Mouse (Mus musculus): ENCODE results near the gene Ksr2. TPM values are rescaled to one million over a fixed set of nuclear protein-coding genes. Genes with fewer than 3 reads are reported as not detected.

Gene Ksr2
- total and polyA plus RNA-seq, 3 experiments: 0.05 TPM; not detected in 2

DNA sequence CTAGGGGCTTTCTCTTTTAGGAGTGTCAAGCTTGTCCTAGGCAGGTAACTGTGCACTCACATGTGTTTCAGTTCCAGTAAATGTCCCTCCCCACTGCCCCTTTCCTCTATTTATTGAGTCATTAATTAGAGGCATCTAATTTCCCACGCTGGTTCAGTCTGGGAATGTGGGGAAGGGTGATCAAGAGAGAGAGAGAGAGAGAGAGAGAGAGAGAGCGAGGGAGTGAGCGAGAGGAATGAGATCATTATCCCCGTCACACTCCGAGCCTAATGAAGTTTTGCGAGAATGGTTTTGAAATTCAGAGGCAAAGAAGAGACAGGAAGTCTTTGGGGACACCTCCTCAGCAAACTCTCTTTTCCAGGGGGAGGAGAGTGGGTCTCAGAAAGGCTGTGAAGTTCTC lies 117.2 kb downstream of the Ksr2 start:
- no peaks in the 10 kb centered on the region for H3K27me3 ChIP-seq (ENCODE audit: insufficient read depth, low read length)
- no peaks in the 10 kb centered on the region for H3K4me1 ChIP-seq (ENCODE audit: insufficient read depth, low read depth, low read length)
- peaks cover 86% of the 10 kb centered on the region for H3K9me3 ChIP-seq (replicated peaks)
- DNase-seq (ENCODE audit: low spot score) (no peak), ATAC-seq (ENCODE audit: extremely low read depth, insufficient number of reproducible peaks, low FRiP score, poor library complexity, severe bottlenecking) (no peak)
- TF ChIP-seq GATA2 (IDR thresholded peaks at IDR 0.05; ENCODE audit: borderline replicate concordance, low read depth, low read length): no peak
- no peak for TF ChIP-seq TAL1 (conservative IDR thresholded peaks at IDR 0.05; ENCODE audit: low read depth, low read length)
- no peak for TF ChIP-seq POLR2AphosphoS5 (IDR thresholded peaks at IDR 0.05; ENCODE audit: insufficient replicate concordance, low read depth, low read length)
- TF ChIP-seq GATA1 (IDR thresholded peaks at IDR 0.05; ENCODE audit: borderline replicate concordance, low read length): no peak
- no peak overlapping the region for H3K4me3 ChIP-seq (ENCODE audit: low read depth, low read length)
- no peaks in the 10 kb centered on the region for H3K36me3 ChIP-seq (replicated peaks)

DNA sequence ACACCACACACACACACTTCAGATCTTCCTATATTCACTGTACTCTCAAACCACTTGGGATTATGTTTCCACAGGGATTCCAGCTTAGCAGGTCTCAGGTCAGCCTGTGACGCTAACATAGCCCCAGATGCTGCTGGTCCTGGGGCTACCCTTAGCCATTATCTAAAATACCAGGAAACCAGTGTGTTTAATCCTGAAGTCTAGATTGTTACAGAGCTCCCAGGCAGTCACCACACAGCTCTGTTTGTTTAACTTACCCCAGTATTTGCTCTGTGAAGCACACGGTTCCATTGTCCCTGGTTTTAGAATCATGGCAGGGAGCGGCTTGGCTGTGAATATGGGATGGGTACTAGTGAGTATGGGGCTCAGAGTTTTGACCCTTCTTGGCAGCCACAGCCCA lies 125.4 kb downstream of the Ksr2 start:
- no peak for TF ChIP-seq CTCF (IDR thresholded peaks at IDR 0.05; ENCODE audit: low read depth, low read length)
- no peak for TF ChIP-seq GATA1 (IDR thresholded peaks at IDR 0.05; ENCODE audit: borderline replicate concordance, low read length)
- peaks cover 91% of the 10 kb centered on the region for H3K9me3 ChIP-seq (replicated peaks)
- H3K4me1 ChIP-seq (ENCODE audit: insufficient read depth, low read depth, low read length): no peaks in the 10 kb centered on the region
- no peak overlapping the region for H3K4me3 ChIP-seq (ENCODE audit: low read depth, low read length)
- H3K36me3 ChIP-seq (replicated peaks): no peaks in the 10 kb centered on the region
- H3K27me3 ChIP-seq (ENCODE audit: insufficient read depth, low read length): no peaks in the 10 kb centered on the region
- DNase-seq (ENCODE audit: low spot score) (no peak), ATAC-seq (ENCODE audit: extremely low read depth, insufficient number of reproducible peaks, low FRiP score, poor library complexity, severe bottlenecking) (no peak)

DNA sequence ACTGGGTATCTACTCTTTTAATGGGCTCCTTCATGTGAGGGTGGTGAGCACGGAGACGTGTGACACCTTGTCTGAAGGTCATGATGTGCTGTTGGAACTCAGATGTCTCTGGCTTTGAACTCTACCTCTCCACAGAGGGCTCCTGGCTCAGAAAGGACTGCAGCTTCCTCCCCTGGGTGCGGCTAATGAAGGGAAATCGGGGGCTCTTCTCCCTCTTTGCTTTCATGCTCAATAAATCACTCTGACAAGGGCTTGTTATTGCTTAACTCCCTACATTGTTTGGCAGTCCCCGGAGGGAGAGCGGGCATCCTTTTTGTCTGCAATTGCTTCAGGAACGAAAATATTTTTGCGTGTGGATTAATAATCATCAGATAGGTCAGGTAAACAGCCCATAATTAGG lies 127.9 kb downstream of the Ksr2 start:
- Histone ChIP-seq H3K4me1 (ENCODE audit: insufficient read depth, low read depth, low read length) (no peaks in the 10 kb centered on the region), H3K27me3 (ENCODE audit: insufficient read depth, low read length) (no peaks in the 10 kb centered on the region), H3K9me3 (replicated peaks) (peaks cover 90% of the 10 kb centered on the region), H3K4me3 (ENCODE audit: low read depth, low read length) (no peak overlapping the region), H3K36me3 (replicated peaks) (no peaks in the 10 kb centered on the region)
- TF ChIP-seq CTCF (IDR thresholded peaks at IDR 0.05; ENCODE audit: low read depth, low read length) (no peak), POLR2AphosphoS5 (IDR thresholded peaks at IDR 0.05; ENCODE audit: insufficient replicate concordance, low read depth, low read length) (no peak), GATA2 (IDR thresholded peaks at IDR 0.05; ENCODE audit: borderline replicate concordance, low read depth, low read length) (no peak), GATA1 (IDR thresholded peaks at IDR 0.05; ENCODE audit: borderline replicate concordance, low read length) (no peak), TAL1 (conservative IDR thresholded peaks at IDR 0.05; ENCODE audit: low read depth, low read length) (no peak)
- ATAC-seq (ENCODE audit: extremely low read depth, insufficient number of reproducible peaks, low FRiP score, poor library complexity, severe bottlenecking) (no peak), DNase-seq (ENCODE audit: low spot score) (no peak)

DNA sequence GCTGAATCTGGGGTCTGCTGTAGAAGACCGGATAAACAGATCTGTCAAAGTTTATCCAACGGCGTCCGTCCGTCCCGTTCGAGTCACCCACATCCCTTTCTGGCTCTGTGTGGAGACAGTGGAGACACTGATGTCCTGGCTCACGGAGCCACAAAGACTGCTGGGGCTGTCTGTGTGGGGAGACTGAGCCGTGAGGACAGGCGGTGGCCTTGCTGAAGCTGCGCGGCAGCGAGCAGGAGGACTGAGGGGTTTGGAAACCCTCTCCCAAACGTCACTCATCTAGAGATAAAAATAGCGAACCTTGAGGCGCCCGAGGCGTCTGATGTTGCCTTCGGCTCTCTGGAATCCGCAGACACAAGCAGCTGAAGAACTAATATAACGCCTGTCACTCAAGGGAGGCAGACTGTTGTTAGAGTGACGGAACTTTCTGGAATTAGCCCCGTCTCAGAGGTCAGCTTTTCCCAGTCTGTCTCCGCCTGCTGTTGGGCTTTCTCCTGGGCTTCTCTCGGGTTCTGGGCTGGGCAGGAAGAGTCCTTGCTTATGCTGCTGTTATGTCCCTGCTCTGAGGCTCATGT lies 133.0 kb downstream of the Ksr2 start:
- H3K27me3 ChIP-seq (ENCODE audit: insufficient read depth, low read length): no peaks in the 10 kb centered on the region
- no peak for ATAC-seq (ENCODE audit: extremely low read depth, insufficient number of reproducible peaks, low FRiP score, poor library complexity, severe bottlenecking)
- no peaks in the 10 kb centered on the region for H3K36me3 ChIP-seq (replicated peaks)
- no peak for DNase-seq (ENCODE audit: low spot score)
- H3K4me3 ChIP-seq (ENCODE audit: low read depth, low read length): no peak overlapping the region
- H3K4me1 ChIP-seq (ENCODE audit: insufficient read depth, low read depth, low read length): no peaks in the 10 kb centered on the region
- H3K9me3 ChIP-seq (replicated peaks): peaks cover 91% of the 10 kb centered on the region
- TF ChIP-seq GATA2 (IDR thresholded peaks at IDR 0.05; ENCODE audit: borderline replicate concordance, low read depth, low read length) (no peak), TAL1 (conservative IDR thresholded peaks at IDR 0.05; ENCODE audit: low read depth, low read length) (no peak), POLR2AphosphoS5 (IDR thresholded peaks at IDR 0.05; ENCODE audit: insufficient replicate concordance, low read depth, low read length) (no peak), CTCF (IDR thresholded peaks at IDR 0.05; ENCODE audit: low read depth, low read length) (no peak), GATA1 (IDR thresholded peaks at IDR 0.05; ENCODE audit: borderline replicate concordance, low read length) (no peak)

DNA sequence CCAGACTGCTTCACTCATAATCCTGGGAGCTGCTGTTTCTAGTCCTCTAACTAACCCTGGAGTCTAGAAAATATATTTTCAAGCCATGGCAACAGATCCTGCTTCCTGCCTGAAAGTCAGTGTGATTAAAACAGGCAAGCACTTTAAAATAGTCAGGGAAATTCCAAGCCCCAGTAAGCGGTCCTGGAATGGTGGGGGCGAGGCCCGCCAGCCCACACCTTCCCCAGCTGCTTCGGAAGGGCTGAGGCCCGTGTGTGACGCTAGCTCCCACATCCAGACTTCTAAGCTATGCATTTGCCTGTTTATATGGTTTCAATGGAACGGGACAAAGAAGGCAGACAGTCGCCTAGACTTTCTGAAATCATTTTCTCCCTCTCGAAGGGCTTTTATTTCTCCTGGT lies 137.2 kb downstream of the Ksr2 start:
- Histone ChIP-seq H3K27me3 (ENCODE audit: insufficient read depth, low read length) (no peaks in the 10 kb centered on the region), H3K36me3 (replicated peaks) (no peaks in the 10 kb centered on the region), H3K4me1 (ENCODE audit: insufficient read depth, low read depth, low read length) (no peaks in the 10 kb centered on the region), H3K9me3 (replicated peaks) (peaks cover 92% of the 10 kb centered on the region), H3K4me3 (ENCODE audit: low read depth, low read length) (no peak overlapping the region)
- TF ChIP-seq GATA2 (IDR thresholded peaks at IDR 0.05; ENCODE audit: borderline replicate concordance, low read depth, low read length): no peak
- TF ChIP-seq POLR2AphosphoS5 (IDR thresholded peaks at IDR 0.05; ENCODE audit: insufficient replicate concordance, low read depth, low read length): no peak
- no peak for TF ChIP-seq GATA1 (IDR thresholded peaks at IDR 0.05; ENCODE audit: borderline replicate concordance, low read length)
- no peak for TF ChIP-seq CTCF (IDR thresholded peaks at IDR 0.05; ENCODE audit: low read depth, low read length)
- DNase-seq (ENCODE audit: low spot score) (no peak), ATAC-seq (ENCODE audit: extremely low read depth, insufficient number of reproducible peaks, low FRiP score, poor library complexity, severe bottlenecking) (no peak)

DNA sequence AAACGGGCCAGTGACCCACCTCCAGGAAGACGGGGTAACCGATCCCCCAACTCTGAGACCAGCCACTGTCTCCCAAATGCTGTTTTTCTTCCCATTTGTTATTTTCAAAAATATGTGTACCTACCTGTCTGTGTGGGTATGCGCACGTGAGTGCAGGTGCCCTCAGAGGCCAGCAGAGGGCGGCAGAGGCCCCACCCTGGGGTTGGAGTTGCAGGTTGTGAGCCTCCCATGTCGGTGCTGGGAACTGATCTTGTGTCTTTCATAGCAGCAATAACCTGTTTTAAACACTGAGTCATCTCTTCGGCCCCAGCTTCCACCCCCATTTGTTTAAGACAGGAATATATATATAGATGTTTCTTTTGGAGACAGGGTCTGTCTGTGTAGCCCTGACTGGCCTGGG lies 138.3 kb downstream of the Ksr2 start:
- Histone ChIP-seq H3K27me3 (ENCODE audit: insufficient read depth, low read length) (no peaks in the 10 kb centered on the region), H3K4me3 (ENCODE audit: low read depth, low read length) (no peak overlapping the region), H3K36me3 (replicated peaks) (no peaks in the 10 kb centered on the region), H3K9me3 (replicated peaks) (peaks cover 89% of the 10 kb centered on the region), H3K4me1 (ENCODE audit: insufficient read depth, low read depth, low read length) (no peaks in the 10 kb centered on the region)
- DNase-seq (ENCODE audit: low spot score) (no peak), ATAC-seq (ENCODE audit: extremely low read depth, insufficient number of reproducible peaks, low FRiP score, poor library complexity, severe bottlenecking) (no peak)
- TF ChIP-seq POLR2AphosphoS5 (IDR thresholded peaks at IDR 0.05; ENCODE audit: insufficient replicate concordance, low read depth, low read length) (no peak), CTCF (IDR thresholded peaks at IDR 0.05; ENCODE audit: low read depth, low read length) (no peak), GATA1 (IDR thresholded peaks at IDR 0.05; ENCODE audit: borderline replicate concordance, low read length) (no peak), TAL1 (conservative IDR thresholded peaks at IDR 0.05; ENCODE audit: low read depth, low read length) (no peak), GATA2 (IDR thresholded peaks at IDR 0.05; ENCODE audit: borderline replicate concordance, low read depth, low read length) (no peak)

DNA sequence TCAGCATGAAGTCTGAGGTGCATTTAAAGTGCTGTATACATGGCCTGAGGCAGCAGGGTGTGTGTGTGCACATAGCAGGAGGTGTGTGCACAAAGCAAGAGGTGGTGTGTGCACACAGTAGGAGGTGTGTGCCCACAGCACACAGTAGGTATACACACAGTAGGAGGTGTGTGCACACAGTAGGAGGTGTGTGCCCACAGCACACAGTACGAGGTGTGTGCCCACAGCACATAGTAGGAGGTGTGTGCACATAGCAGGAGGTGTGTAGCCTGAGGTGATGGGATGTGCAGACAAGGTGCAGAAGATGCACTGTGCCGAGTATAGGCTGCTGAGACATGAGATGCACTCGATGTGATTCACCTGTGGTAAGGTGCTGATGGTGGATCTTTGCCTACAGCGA lies 140.7 kb downstream of the Ksr2 start:
- DNase-seq (ENCODE audit: low spot score) (no peak), ATAC-seq (ENCODE audit: extremely low read depth, insufficient number of reproducible peaks, low FRiP score, poor library complexity, severe bottlenecking) (no peak)
- H3K4me3 ChIP-seq (ENCODE audit: low read depth, low read length): peak overlapping the region; percentile 39; the same call in 1 of the 2 replicates
- no peaks in the 10 kb centered on the region for H3K36me3 ChIP-seq (replicated peaks)
- peaks cover 85% of the 10 kb centered on the region for H3K9me3 ChIP-seq (replicated peaks)
- no peaks in the 10 kb centered on the region for H3K27me3 ChIP-seq (ENCODE audit: insufficient read depth, low read length)
- TF ChIP-seq GATA1 (IDR thresholded peaks at IDR 0.05; ENCODE audit: borderline replicate concordance, low read length): no peak
- TF ChIP-seq POLR2AphosphoS5 (IDR thresholded peaks at IDR 0.05; ENCODE audit: insufficient replicate concordance, low read depth, low read length): no peak; the same call in 1 of the 2 replicates
- no peak for TF ChIP-seq CTCF (IDR thresholded peaks at IDR 0.05; ENCODE audit: low read depth, low read length)
- TF ChIP-seq TAL1 (conservative IDR thresholded peaks at IDR 0.05; ENCODE audit: low read depth, low read length): no peak
- TF ChIP-seq GATA2 (IDR thresholded peaks at IDR 0.05; ENCODE audit: borderline replicate concordance, low read depth, low read length): no peak
- no peaks in the 10 kb centered on the region for H3K4me1 ChIP-seq (ENCODE audit: insufficient read depth, low read depth, low read length)

All from G1E (cell line).